Mouse (Mus musculus) Patski (cell line): ENCODE measurements around the gene Mad2l2. TPM values are rescaled to one million over a fixed set of nuclear protein-coding genes. Genes with fewer than 3 reads are reported as not detected.
"Not testable (repeated sequence)": the region's sequence is repeated elsewhere in the genome, so short reads cannot be mapped to it uniquely, and the experiment has no call there.

Experiments used
- ATAC-seq: fragments of 100-300 bp; one replicate; pipeline ENCODE4 v1.8.0; 2021
- CTCF ChIA-PET: fragments of 350-600 bp; sonication (Branson Sonifier 250); formaldehyde crosslinking; loops from one replicate; lab custom pipeline; 2022; ENCODE audit warnings: inconsistent platforms; lab: Charles Lee
- POLR2A ChIA-PET: fragments of 350-600 bp; sonication (Branson Sonifier 250); formaldehyde crosslinking; loops from one replicate; lab custom pipeline; 2022; ENCODE audit warnings: antibody characterized with exemption, inconsistent platforms; lab: Charles Lee
- DNase-seq: peaks from one replicate; pipeline ENCODE4 v3.0.0-alpha.2; 2011; ENCODE audit warnings: low read depth, low spot score
- H3K27me3 ChIP-seq: fragments of 371-371 bp; one replicate; pipeline ENCODE4 v1.5.1; 2021
- CTCF ChIP-seq: fragments of 100-300 bp; IDR thresholded peaks from one replicate; pipeline ENCODE4 v1.5.1; 2021
- in situ Hi-C: fragments of 300-500 bp; cut with MboI; formaldehyde crosslinking; loops from 3 replicates; pipeline ENCODE4 v1.11.1; 2018; ENCODE audit warnings: low pct_unique_long_range_greater_than_20kb, mixed read lengths
- polyA plus RNA-seq: library from polyadenylated mRNA; unstranded; gene quantifications from one replicate; pipeline ENCODE4 v1.2.3, GENCODE M21; 2021

The Mad2l2 gene
- polyA plus RNA-seq, 1 experiment from 2014 or later, result 46.0 TPM

DNA sequence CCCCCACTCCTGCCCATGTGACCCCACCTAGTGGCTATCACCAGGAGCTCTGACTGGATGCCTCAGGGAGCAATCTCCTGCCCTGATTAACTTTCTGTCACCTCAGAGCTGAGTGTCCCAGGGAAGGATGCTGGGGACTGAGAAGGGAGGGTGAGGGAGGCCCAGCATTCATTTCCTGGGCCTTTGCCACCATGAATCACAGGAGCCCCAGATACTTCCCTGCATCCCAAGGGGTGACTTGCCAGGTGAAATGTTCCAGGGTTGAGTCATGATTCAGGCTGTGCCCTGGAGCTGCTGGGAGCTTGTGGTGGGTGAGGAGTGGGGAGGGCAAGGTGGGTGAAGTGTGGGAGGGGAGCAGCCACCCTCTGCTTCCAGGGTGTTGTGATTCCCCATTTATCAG is 47.5 kb downstream of the Mad2l2 start:
- no peak for DNase-seq
- POLR2A ChIA-PET, result no interaction called here
- CTCF ChIA-PET, result no interaction called here
- in situ Hi-C loops, result no loop called here
- H3K27me3 ChIP-seq, result peaks cover 20% of the 10 kb centered on the region
- ATAC-seq, result no peak
- no peak for TF ChIP-seq CTCF

DNA sequence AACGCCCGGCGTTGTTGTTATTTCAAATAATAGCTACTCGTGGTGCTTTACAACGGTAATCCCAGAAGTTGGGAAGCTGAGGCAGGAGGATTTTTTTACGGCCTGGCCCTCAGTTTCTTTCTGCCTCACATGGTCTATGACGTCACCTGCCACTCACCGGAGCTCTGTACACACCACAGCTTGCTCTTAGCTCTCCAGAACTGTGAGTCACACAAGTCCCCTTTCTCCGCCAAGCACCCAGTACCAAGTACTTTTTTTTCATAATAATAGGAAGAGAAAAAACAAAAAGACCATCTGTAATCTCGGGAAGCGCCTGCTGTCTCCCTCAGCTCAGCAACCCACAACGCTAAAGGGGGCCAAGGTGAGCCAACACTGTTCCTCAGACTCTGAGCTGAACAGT is 51.3 kb downstream of the Mad2l2 start:
- in situ Hi-C loops, result no loop called here

GRCm38 (mm10) chr4:148182363-148182762 is 52.2 kb downstream of the Mad2l2 start:
- no peak for ATAC-seq
- in situ Hi-C loops, result no loop called here
- no peak for TF ChIP-seq CTCF
- no peak for DNase-seq
- POLR2A ChIA-PET, result no interaction called here
- H3K27me3 ChIP-seq, result no peaks in the 10 kb centered on the region
- CTCF ChIA-PET, result interaction anchor here (1.0 kb wide), 1 partner anchor 12 kb away, joined by 3 read pairs; no protein-coding TSS in a partner anchor

More for the DNA sequence above, 51.3 kb downstream of the Mad2l2 start:
- POLR2A ChIA-PET, result no interaction called here
- H3K27me3 ChIP-seq, result no peaks in the 10 kb centered on the region
- CTCF ChIA-PET, result no interaction called here
- TF ChIP-seq CTCF, result no peak
- DNase-seq (no peak), ATAC-seq (no peak)

GRCm38 (mm10) chr4:148184564-148184963 is 54.4 kb downstream of the Mad2l2 start:
- no peaks in the 10 kb centered on the region for H3K27me3 ChIP-seq
- in situ Hi-C loops, result no loop called here
- POLR2A ChIA-PET, result no interaction called here
- no peak for DNase-seq
- CTCF ChIA-PET, result no interaction called here
- no peak for ATAC-seq
- no peak for TF ChIP-seq CTCF

DNA sequence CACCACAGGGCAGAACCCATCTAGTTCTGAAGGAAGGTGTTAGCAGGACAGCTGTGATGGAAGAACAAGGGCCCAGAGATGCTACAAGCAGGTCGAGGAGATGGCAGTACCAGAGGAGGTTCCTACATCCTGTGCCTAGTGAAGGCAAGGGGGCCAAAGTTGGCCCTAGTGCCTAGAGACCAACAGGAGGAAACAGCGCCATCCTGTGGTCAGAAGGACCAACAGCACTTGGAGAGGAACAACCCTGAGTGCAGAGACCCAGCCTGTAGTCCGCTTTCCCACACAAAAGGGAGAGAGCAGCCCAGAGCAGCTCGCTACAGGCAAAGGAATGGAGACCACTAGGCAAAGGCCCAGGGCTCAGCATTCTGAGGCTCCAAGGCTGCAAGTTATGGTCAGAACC is 55.6 kb downstream of the Mad2l2 start:
- in situ Hi-C loops, result no loop called here
- no peak for TF ChIP-seq CTCF
- no peak for ATAC-seq

GRCm38 (mm10) chr4:148188767-148189166 is 58.6 kb downstream of the Mad2l2 start:
- POLR2A ChIA-PET, CTCF ChIA-PET, H3K27me3 ChIP-seq, ATAC-seq, in situ Hi-C loops, DNase-seq: not testable (repeated sequence)

More for the DNA sequence above, 55.6 kb downstream of the Mad2l2 start:
- ChIA-PET CTCF (no interaction called here), POLR2A (no interaction called here)
- no peak for DNase-seq
- H3K27me3 ChIP-seq, result no peaks in the 10 kb centered on the region

GRCm38 (mm10) chr4:148192707-148193245 is 62.6 kb downstream of the Mad2l2 start:
- ChIA-PET CTCF (no interaction called here), POLR2A (no interaction called here)
- in situ Hi-C loops, result no loop called here

DNA sequence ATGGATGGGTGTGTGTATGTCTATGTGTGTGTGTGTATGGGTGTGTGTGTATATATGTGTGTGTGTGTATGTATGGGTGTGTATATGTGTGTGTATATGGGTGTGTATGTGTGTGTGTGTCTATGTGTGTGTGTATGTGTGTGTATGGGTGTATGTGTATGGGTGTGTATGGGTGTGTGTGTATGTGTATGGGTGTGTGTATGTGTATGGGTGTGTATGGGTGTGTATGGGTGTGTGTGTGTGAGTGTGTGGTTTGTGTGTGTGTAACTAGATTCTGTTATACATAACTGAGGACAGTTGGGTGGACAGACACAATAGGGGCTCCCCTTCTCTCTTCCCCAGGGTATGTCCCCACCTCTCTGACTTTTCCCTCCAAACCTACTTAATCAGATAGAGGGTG is 64.2 kb downstream of the Mad2l2 start:
- DNase-seq (no peak), ATAC-seq (no peak)
- ChIA-PET CTCF (no interaction called here), POLR2A (no interaction called here)
- in situ Hi-C loops, result no loop called here
- no peak for TF ChIP-seq CTCF
- H3K27me3 ChIP-seq, result peaks cover 3% of the 10 kb centered on the region

More at GRCm38 (mm10) chr4:148192707-148193245, 62.6 kb downstream of the Mad2l2 start:
- TF ChIP-seq CTCF, result no peak
- DNase-seq (no peak), ATAC-seq (no peak)
- peaks cover 3% of the 10 kb centered on the region for H3K27me3 ChIP-seq

Other genes with a start within 250 kb of the Mad2l2 start
- 52.4 TPM for gene Mfn2, start 225.7 kb upstream of the Mad2l2 start, polyA plus RNA-seq
- 39.3 TPM for gene Plod1, start 193.6 kb upstream of the Mad2l2 start, polyA plus RNA-seq
- 57.2 TPM for gene 2510039O18Rik, start 189.5 kb upstream of the Mad2l2 start, polyA plus RNA-seq
- 0.60 TPM for gene Nppb, start 144.6 kb upstream of the Mad2l2 start, polyA plus RNA-seq
- gene Nppa, start 129.7 kb upstream of the Mad2l2 start, polyA plus RNA-seq, result 0.31 TPM
- 9.2 TPM for gene Clcn6, start 91.6 kb upstream of the Mad2l2 start, polyA plus RNA-seq
- 20.0 TPM for gene Mthfr, start 91.3 kb upstream of the Mad2l2 start, polyA plus RNA-seq
- gene Agtrap, start 42.4 kb upstream of the Mad2l2 start, polyA plus RNA-seq, result 23.8 TPM
- 0.30 TPM for gene Draxin, start 314 bp downstream of the Mad2l2 start, polyA plus RNA-seq
- gene Fbxo6, start 21.8 kb downstream of the Mad2l2 start, polyA plus RNA-seq, result 68.4 TPM
- gene Fbxo44, start 30.1 kb downstream of the Mad2l2 start, polyA plus RNA-seq, result 29.7 TPM
- 20.9 TPM for gene Fbxo2, start 30.2 kb downstream of the Mad2l2 start, polyA plus RNA-seq
- gene Disp3, start 157.6 kb downstream of the Mad2l2 start, polyA plus RNA-seq, result 0.01 TPM